ENCODE assay signal across 8 mouse cellular contexts in genomic region chr10:25198575-25198974, GRCm38 (mm10).
DNase-seq lines count a peak whose midpoint lies in the region; ATAC-seq and TF ChIP-seq lines count a peak whose summit lies in the region.

No protein-coding gene starts in this region.

- H3K4me3 ChIP-seq in left cerebral cortex, adult 2 months: peak overlapping the region; percentile 76
- H3K4me3 ChIP-seq in ES-Bruce4 (ENCODE audit: low read depth, low read length): peak overlapping the region; percentile 19; the same call in 1 of the 2 replicates
- H3K4me3 ChIP-seq in intestine, postnatal 0 days (ENCODE audit: low read depth, low read length): peak overlapping the region; percentile 50

- intact Hi-C loops in left cerebral cortex, adult 2 months (cut with DNase I): no loop called here

- no peak overlapping the region for H3K9ac ChIP-seq in ES-Bruce4 (ENCODE audit: low read depth, poor library complexity, severe bottlenecking)
- H3K9ac ChIP-seq in intestine, postnatal 0 days (ENCODE audit: low read depth, low read length): peak overlapping the region; percentile 34; the same call in 1 of the 2 replicates

- no peak for TF ChIP-seq EP300 in ES-Bruce4 (IDR thresholded peaks at IDR 0.05; ENCODE audit: insufficient read depth, low read depth, low read length)

- no peak for TF ChIP-seq POLR2A in ES-Bruce4 (IDR thresholded peaks at IDR 0.05; ENCODE audit: insufficient read depth, low read length)

- H3K27ac ChIP-seq in left cerebral cortex, adult 2 months: peak overlapping the region; percentile 96
- no peak overlapping the region for H3K27ac ChIP-seq in ES-Bruce4 (ENCODE audit: insufficient read depth, low read length)
- H3K27ac ChIP-seq in intestine, postnatal 0 days (ENCODE audit: low read depth, low read length): peak overlapping the region; percentile 94

- WGBS in intestine, postnatal 0 days: 42% methylated on average over 12 of the region's 12 CpGs

- no peak for TF ChIP-seq CTCF in left cerebral cortex, adult 2 months (IDR thresholded peaks at IDR 0.05)
- TF ChIP-seq CTCF in ES-Bruce4 (IDR thresholded peaks at IDR 0.05; ENCODE audit: low read depth, low read length): no peak
- TF ChIP-seq CTCF in intestine, postnatal 0 days (IDR thresholded peaks at IDR 0.05; ENCODE audit: low read depth): no peak

- H3K27me3 ChIP-seq in ES-Bruce4 (ENCODE audit: control insufficient read depth, insufficient read depth, low read length, poor library complexity, severe bottlenecking): no peaks in the 10 kb centered on the region
- H3K27me3 ChIP-seq in intestine, postnatal 0 days (replicated peaks; ENCODE audit: control insufficient read depth, insufficient read depth, low read length): no peaks in the 10 kb centered on the region

- H3K9me3 ChIP-seq in ES-Bruce4 (replicated peaks; ENCODE audit: control insufficient read depth, insufficient read depth, low read length, poor library complexity, severe bottlenecking): peaks cover 3% of the 10 kb centered on the region; the same call in 1 of the 2 replicates
- H3K9me3 ChIP-seq in intestine, postnatal 0 days (ENCODE audit: control insufficient read depth): no peaks in the 10 kb centered on the region

- H3K36me3 ChIP-seq in ES-Bruce4 (ENCODE audit: control insufficient read depth, insufficient read depth, low read length, poor library complexity, severe bottlenecking): no peaks in the 10 kb centered on the region
- peaks cover 4% of the 10 kb centered on the region; the same call in 1 of the 2 replicates for H3K36me3 ChIP-seq in intestine, postnatal 0 days (ENCODE audit: control insufficient read depth, insufficient read depth)

- ATAC-seq in intestine, postnatal 0 days: peak; percentile 56

- H3K4me1 ChIP-seq in ES-Bruce4 (ENCODE audit: control insufficient read depth, insufficient read depth, low read length): no peaks in the 10 kb centered on the region
- H3K4me1 ChIP-seq in intestine, postnatal 0 days (replicated peaks; ENCODE audit: control insufficient read depth, insufficient read depth, low read length): no peaks in the 10 kb centered on the region

- peak in 1 of 2 experiments; percentile 31 for DNase-seq in left cerebral cortex, adult 2 months (ENCODE audit: extremely low spot score in 1 of 2, low spot score in 2 of 2)
- DNase-seq in left cerebral cortex, adult 11 months (ENCODE audit: low spot score): no peak
- DNase-seq in adrenal gland, postnatal 14 days: peak; percentile 56
- no peak for DNase-seq in gastrocnemius, adult 18-20 months (ENCODE audit: low spot score)
- DNase-seq in c-Kit-positive CD71-positive TER-119-positive erythroid progenitor cells, embryonic 14.5 days (ENCODE audit: low spot score): no peak
- no peak for DNase-seq in urinary bladder, postnatal 36 days (ENCODE audit: low spot score in 2 of 2)

- H3K4me2 ChIP-seq in intestine, postnatal 0 days (replicated peaks; ENCODE audit: low read depth): peak overlapping the region; percentile 73

Comparison
In these comparisons a context has a peak if more than half of its experiments do, and no peak if none do; other contexts are left out.
1. H3K4me3 ChIP-seq: peak in every context shown above with its lines; median percentile 76 in left cerebral cortex, adult 2 months; 50 in intestine, postnatal 0 days; 19 in ES-Bruce4.